Mouse (Mus musculus) CH12.LX (cell line): ENCODE results near the gene Fry. TPM values are rescaled to one million over a fixed set of nuclear protein-coding genes. Genes with fewer than 3 reads are reported as not detected.

Source experiments
- DNase-seq: peaks from one replicate; pipeline ENCODE4 v3.0.0-alpha.2; 2013; ENCODE audit errors: extremely low read depth
- H3K27ac ChIP-seq: 2 replicates; pipeline ENCODE4 v1.5.1; 2012; ENCODE audit warnings: low read depth, mild to moderate bottlenecking, control low read depth, moderate library complexity; ENCODE audit not compliant: insufficient read depth
- H3K27me3 ChIP-seq: replicated peaks from 2 replicates; pipeline ENCODE3; 2012; ENCODE audit warnings: inconsistent platforms
- H3K36me3 ChIP-seq, 2 experiments: replicated peaks in 1 of 2; 2 replicates each; pipeline versions ENCODE3 to v1.6.1; 2012; ENCODE audit warnings: inconsistent platforms in 1 of 2, low read length in 1 of 2, mild to moderate bottlenecking in 1 of 2, mixed read lengths in 1 of 2, moderate library complexity in 1 of 2; ENCODE audit not compliant: control insufficient read depth in 1 of 2, insufficient read depth in 1 of 2
- H3K4me1 ChIP-seq, 2 experiments: 2 replicates each; pipeline ENCODE4 v1.6.1; 2012; ENCODE audit warnings: inconsistent platforms in 1 of 2, moderate library complexity in 1 of 2; ENCODE audit not compliant: insufficient read depth in 2 of 2, control insufficient read depth in 1 of 2
- H3K4me2 ChIP-seq: 2 replicates; pipeline ENCODE4 v1.6.1; 2012; ENCODE audit warnings: low read depth, mild to moderate bottlenecking, control low read depth; ENCODE audit not compliant: poor library complexity, insufficient read depth, severe bottlenecking
- H3K4me3 ChIP-seq, 3 experiments: fragments of 150-350 bp in 1 of 3; sonication (generic) in 1 of 3; replicated peaks in 1 of 3; 2 replicates each; pipeline versions ENCODE3 to v1.5.1; 2011 to 2012; ENCODE audit warnings: low read depth in 2 of 3, low read length in 2 of 3, mild to moderate bottlenecking in 2 of 3, moderate library complexity in 2 of 3, control low read depth in 1 of 3, improper control_type of control experiment in 1 of 3, inconsistent platforms in 1 of 3, mixed read lengths in 1 of 3; ENCODE audit not compliant: poor library complexity in 1 of 3
- H3K79me2 ChIP-seq: replicated peaks from 2 replicates; pipeline ENCODE4 v1.6.1; 2012; ENCODE audit warnings: mild to moderate bottlenecking, moderate library complexity; ENCODE audit not compliant: control insufficient read depth, poor library complexity, insufficient read depth, severe bottlenecking; ENCODE audit errors: extremely low read depth
- H3K9ac ChIP-seq: 2 replicates; pipeline ENCODE4 v1.6.1; 2012; ENCODE audit warnings: low read depth, mild to moderate bottlenecking, control low read depth, moderate library complexity; ENCODE audit not compliant: insufficient read depth
- H3K9me3 ChIP-seq: replicated peaks from 2 replicates; pipeline ENCODE3; 2012; ENCODE audit warnings: low read length, inconsistent platforms, mixed read lengths
- BHLHE40 ChIP-seq: IDR thresholded peaks from 2 replicates; pipeline ENCODE4 v1.6.1; 2011; ENCODE audit warnings: mild to moderate bottlenecking, low read depth, low read length, improper control_type of control experiment
- CHD1 ChIP-seq: IDR thresholded peaks from 2 replicates; pipeline ENCODE4 v1.6.1; 2012; ENCODE audit warnings: low read depth, low read length, improper control_type of control experiment, inconsistent platforms
- CHD2 ChIP-seq: IDR thresholded peaks from 2 replicates; pipeline ENCODE4 v1.6.1; 2011; ENCODE audit warnings: low read length, improper control_type of control experiment
- CTCF ChIP-seq, 2 experiments: IDR thresholded peaks in 1 of 2; conservative IDR thresholded peaks in 1 of 2; 2 replicates each; pipeline ENCODE4 v1.5.1; 2011 to 2012; ENCODE audit warnings: low read depth in 2 of 2, low read length in 2 of 2, improper control_type of control experiment in 1 of 2, inconsistent platforms in 1 of 2, mild to moderate bottlenecking in 1 of 2, moderate library complexity in 1 of 2
- E2F4 ChIP-seq: IDR thresholded peaks from 2 replicates; pipeline ENCODE4 v1.6.1; 2011; ENCODE audit warnings: low read depth, low read length, improper control_type of control experiment; ENCODE audit not compliant: insufficient replicate concordance
- EP300 ChIP-seq: IDR thresholded peaks from 2 replicates; pipeline ENCODE4 v1.6.1; 2011; ENCODE audit warnings: low read length, improper control_type of control experiment
- ETS1 ChIP-seq: conservative IDR thresholded peaks from 2 replicates; pipeline ENCODE4 v1.6.1; 2012; ENCODE audit warnings: low read depth, mild to moderate bottlenecking, inconsistent platforms, low read length, improper control_type of control experiment, moderate library complexity
- GABPA ChIP-seq: IDR thresholded peaks from 2 replicates; pipeline ENCODE4 v1.6.1; 2012; ENCODE audit warnings: low read depth, low read length, improper control_type of control experiment, inconsistent platforms; ENCODE audit not compliant: insufficient replicate concordance
- HCFC1 ChIP-seq: IDR thresholded peaks from 2 replicates; pipeline ENCODE4 v1.6.1; 2012; ENCODE audit warnings: low read depth, mild to moderate bottlenecking, inconsistent platforms, low read length, improper control_type of control experiment
- IRF4 ChIP-seq: IDR thresholded peaks from 2 replicates; pipeline ENCODE4 v1.6.1; 2014; ENCODE audit warnings: low read depth, mild to moderate bottlenecking, inconsistent platforms, low read length, improper control_type of control experiment
- JUN ChIP-seq: IDR thresholded peaks from 2 replicates; pipeline ENCODE4 v1.6.1; 2011; ENCODE audit warnings: low read depth, mild to moderate bottlenecking, low read length, improper control_type of control experiment, moderate library complexity; ENCODE audit not compliant: insufficient read depth
- JUND ChIP-seq: conservative IDR thresholded peaks from 2 replicates; pipeline ENCODE4 v1.6.1; 2011; ENCODE audit warnings: low read depth, low read length, improper control_type of control experiment
- KAT2A ChIP-seq: IDR thresholded peaks from 2 replicates; pipeline ENCODE4 v1.6.1; 2012; ENCODE audit warnings: low read length, improper control_type of control experiment, inconsistent platforms; ENCODE audit not compliant: insufficient replicate concordance
- MAFK ChIP-seq: IDR thresholded peaks from 2 replicates; pipeline ENCODE4 v1.6.1; 2011; ENCODE audit warnings: low read length, improper control_type of control experiment; ENCODE audit not compliant: insufficient replicate concordance
- MAZ ChIP-seq: IDR thresholded peaks from 2 replicates; pipeline ENCODE4 v1.6.1; 2012; ENCODE audit warnings: low read depth, mild to moderate bottlenecking, inconsistent platforms, low read length, improper control_type of control experiment, moderate library complexity
- MEF2A ChIP-seq: IDR thresholded peaks from 2 replicates; pipeline ENCODE4 v1.6.1; 2014; ENCODE audit warnings: low read depth, mild to moderate bottlenecking, inconsistent platforms, low read length, improper control_type of control experiment, borderline replicate concordance
- MXI1 ChIP-seq: IDR thresholded peaks from 2 replicates; pipeline ENCODE4 v1.6.1; 2011; ENCODE audit warnings: mild to moderate bottlenecking, low read depth, low read length, improper control_type of control experiment
- MYC ChIP-seq: IDR thresholded peaks from 2 replicates; pipeline ENCODE4 v1.6.1; 2011; ENCODE audit warnings: low read depth, mild to moderate bottlenecking, improper control_type of control experiment, low read length
- NELFE ChIP-seq: IDR thresholded peaks from 2 replicates; pipeline ENCODE4 v1.6.1; 2011; ENCODE audit warnings: low read depth, low read length, improper control_type of control experiment
- NRF1 ChIP-seq: IDR thresholded peaks from 2 replicates; pipeline ENCODE4 v1.6.1; 2014; ENCODE audit warnings: low read depth, mild to moderate bottlenecking, inconsistent platforms, low read length, improper control_type of control experiment, moderate library complexity
- PAX5 ChIP-seq: IDR thresholded peaks from 2 replicates; pipeline ENCODE4 v1.6.1; 2012; ENCODE audit warnings: low read length, inconsistent platforms, mixed read lengths
- POLR2A ChIP-seq: IDR thresholded peaks from 2 replicates; pipeline ENCODE4 v1.6.1; 2011; ENCODE audit warnings: low read depth, mild to moderate bottlenecking, improper control_type of control experiment, low read length
- POLR2AphosphoS2 ChIP-seq: IDR thresholded peaks from 2 replicates; pipeline ENCODE4 v1.6.1; 2011; ENCODE audit warnings: low read depth, low read length, improper control_type of control experiment
- RAD21 ChIP-seq: IDR thresholded peaks from 2 replicates; pipeline ENCODE4 v1.6.1; 2011; ENCODE audit warnings: low read depth, mild to moderate bottlenecking, low read length, improper control_type of control experiment, moderate library complexity
- SIN3A ChIP-seq: IDR thresholded peaks from 2 replicates; pipeline ENCODE4 v1.6.1; 2012; ENCODE audit warnings: low read length, improper control_type of control experiment, inconsistent platforms
- SMC3 ChIP-seq: IDR thresholded peaks from 2 replicates; pipeline ENCODE4 v1.6.1; 2011; ENCODE audit warnings: low read depth, low read length, improper control_type of control experiment
- TBP ChIP-seq: conservative IDR thresholded peaks from 2 replicates; pipeline ENCODE4 v1.6.1; 2011; ENCODE audit warnings: low read depth, low read length, improper control_type of control experiment
- UBTF ChIP-seq: IDR thresholded peaks from 2 replicates; pipeline ENCODE4 v1.6.1; 2012; ENCODE audit warnings: low read depth, mild to moderate bottlenecking, inconsistent platforms, low read length, improper control_type of control experiment, moderate library complexity
- USF1 ChIP-seq: IDR thresholded peaks from 2 replicates; pipeline ENCODE4 v1.6.1; 2014; ENCODE audit warnings: low read depth, mild to moderate bottlenecking, inconsistent platforms, low read length, improper control_type of control experiment
- USF2 ChIP-seq: conservative IDR thresholded peaks from 2 replicates; pipeline ENCODE4 v1.6.1; 2011; ENCODE audit warnings: low read depth, low read length, improper control_type of control experiment
- ZC3H11A ChIP-seq: IDR thresholded peaks from 2 replicates; pipeline ENCODE4 v1.6.1; 2012; ENCODE audit warnings: low read depth, mild to moderate bottlenecking, inconsistent platforms, low read length, improper control_type of control experiment
- ZKSCAN1 ChIP-seq: IDR thresholded peaks from 2 replicates; pipeline ENCODE4 v1.6.1; 2012; ENCODE audit warnings: low read depth, inconsistent platforms, low read length, improper control_type of control experiment, borderline replicate concordance
- dilution Hi-C: fragments of 300-500 bp; cut with MboI; formaldehyde crosslinking; loops from 2 replicates; pipeline ENCODE4 v1.14.3; 2020; ENCODE audit warnings: low sequenced_read_pairs; ENCODE audit not compliant: extremely low pct_unique_long_range_greater_than_20kb, extremely low pct_ligation_motif_present
- in situ Hi-C: fragments of 300-500 bp; cut with MboI; formaldehyde crosslinking; loops from 3 replicates; pipeline ENCODE4 v1.14.3; 2019; ENCODE audit warnings: low sequenced_read_pairs, low pct_ligation_motif_present, low pct_unique_long_range_greater_than_20kb, mixed read lengths
- polyA plus RNA-seq: library from polyadenylated mRNA; unstranded; fragments of >175 nt; gene quantifications from 2 replicates; pipeline ENCODE4 v1.2.1, GENCODE M21; 2012; ENCODE audit warnings: low read depth; ENCODE audit not compliant: insufficient read length
- total RNA-seq, 2 experiments: library from RNA; depleted of rRNA; stranded (reverse); fragments of 300-350 nt in 1 of 2; fragments of >200 nt in 1 of 2; gene quantifications; 2 replicates each; pipeline ENCODE4 v1.2.3; 2012 to 2014

Fry gene
- total and polyA plus RNA-seq, 3 experiments: 0.34 to 0.80 (median 0.34) TPM

DNA sequence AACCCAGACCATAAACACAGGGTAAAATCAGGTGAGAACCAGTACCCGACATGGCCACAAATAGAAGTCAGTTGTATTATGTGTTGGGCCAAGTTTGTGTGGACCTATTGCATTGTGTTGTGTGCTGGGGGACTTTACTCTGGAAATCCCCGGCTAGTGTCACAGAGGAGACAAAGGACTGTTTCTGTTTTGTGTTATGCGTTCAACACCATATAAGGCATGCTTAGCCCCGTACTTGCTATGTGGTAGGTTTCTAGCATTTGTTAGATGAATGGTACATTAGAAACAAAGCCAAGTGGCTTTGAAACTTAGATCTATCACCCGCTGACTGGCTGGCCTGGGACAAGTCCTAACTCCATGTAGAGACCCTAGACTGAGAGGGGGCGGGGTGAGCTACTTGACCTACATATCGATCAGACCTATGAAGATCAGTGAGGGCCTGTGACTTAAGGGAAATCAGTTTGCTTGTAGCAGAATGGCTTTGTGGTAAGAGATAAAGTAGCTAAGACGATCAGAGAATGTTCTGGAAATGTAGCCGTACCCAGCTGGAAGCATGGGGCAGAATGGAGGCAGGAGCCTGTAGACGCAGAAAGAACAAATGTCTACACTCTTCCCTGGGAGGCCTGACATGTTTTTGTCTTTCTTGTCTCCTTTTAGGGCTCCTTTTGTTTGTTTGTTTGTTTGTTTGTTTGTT, 105.2 kb downstream of the Fry start:
- Histone ChIP-seq H3K4me3 (no peak overlapping the region), H3K27ac (no peak overlapping the region), H3K9me3 (peaks cover 26% of the 10 kb centered on the region), H3K79me2 (no peaks in the 10 kb centered on the region), H3K4me1 (0 out of 4 replicates have a peak, but pooled peaks cover 0 to 4% of the 10 kb centered on the region in 2 experiments), H3K4me2 (no peak overlapping the region), H3K36me3 (no peaks in the 10 kb centered on the region), H3K27me3 (no peaks in the 10 kb centered on the region), H3K9ac (no peak overlapping the region)
- no peak for DNase-seq
- dilution Hi-C loops (no loop called here), in situ Hi-C loops (no loop called here)
- TF ChIP-seq NELFE (no peak), MXI1 (no peak), ETS1 (no peak), IRF4 (no peak), KAT2A (no peak), PAX5 (no peak), MEF2A (no peak), RAD21 (no peak), JUND (no peak), MAZ (no peak), ZC3H11A (no peak), CHD1 (no peak), USF1 (no peak), MYC (no peak), POLR2AphosphoS2 (no peak), HCFC1 (no peak), E2F4 (no peak), TBP (no peak)

DNA sequence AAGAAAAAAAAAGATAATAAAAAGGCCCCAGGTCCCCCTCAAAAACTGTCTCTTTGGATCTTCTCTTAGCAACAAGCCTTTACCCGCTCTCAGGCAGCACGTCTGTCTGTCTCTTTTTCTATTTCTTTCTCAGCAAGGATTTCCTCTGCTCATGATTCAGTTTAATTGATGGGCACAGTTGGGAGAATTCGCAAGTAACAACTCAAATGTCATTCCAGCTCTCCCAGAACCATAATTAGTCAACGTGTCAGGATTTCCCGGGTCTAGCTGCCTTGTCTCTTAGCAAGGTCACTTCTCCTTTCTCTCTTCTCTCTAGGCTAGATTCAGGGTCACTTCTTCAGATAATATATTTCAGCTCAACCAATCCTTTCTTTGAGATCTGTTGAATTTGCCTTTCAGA, 110.6 kb downstream of the Fry start:
- H3K9ac ChIP-seq: no peak overlapping the region
- dilution Hi-C loops (no loop called here), in situ Hi-C loops (no loop called here)
- no peaks in the 10 kb centered on the region for H3K79me2 ChIP-seq
- no peaks in the 10 kb centered on the region for H3K27me3 ChIP-seq
- no peak overlapping the region for H3K4me2 ChIP-seq
- H3K36me3 ChIP-seq: no peaks in the 10 kb centered on the region
- no peak for TF ChIP-seq UBTF
- no peak for TF ChIP-seq SMC3
- no peak for TF ChIP-seq EP300
- no peak for TF ChIP-seq MAZ
- no peak for TF ChIP-seq E2F4
- TF ChIP-seq BHLHE40: no peak
- TF ChIP-seq CHD2: no peak
- no peak for TF ChIP-seq MYC
- no peak for TF ChIP-seq JUN
- no peak for TF ChIP-seq POLR2A
- TF ChIP-seq ZKSCAN1: no peak
- no peak for TF ChIP-seq USF2
- no peak for TF ChIP-seq POLR2AphosphoS2
- no peak for TF ChIP-seq JUND
- no peak for TF ChIP-seq GABPA
- TF ChIP-seq MEF2A: no peak
- TF ChIP-seq NRF1: no peak
- no peak for TF ChIP-seq MAFK
- no peak for TF ChIP-seq CTCF (conservative IDR thresholded peaks at IDR 0.05 in 1 of 2, IDR thresholded peaks at IDR 0.05 in 1 of 2; ENCODE audit: low read depth in 2 of 2, low read length in 2 of 2)
- TF ChIP-seq SIN3A: no peak
- TF ChIP-seq, all 38 proteins: peak for 0
- H3K9me3 ChIP-seq: peaks cover 38% of the 10 kb centered on the region
- DNase-seq: no peak
- no peaks in the 10 kb centered on the region for H3K4me1 ChIP-seq
- no peak overlapping the region for H3K4me3 ChIP-seq
- no peak overlapping the region for H3K27ac ChIP-seq
